Mouse (Mus musculus) urinary bladder, adult 18-20 months (tissue): ENCODE data around the gene Dcp1b.
"Not testable (repeated sequence)": the region's sequence is repeated elsewhere in the genome, so short reads cannot be mapped to it uniquely, and the experiment has no call there.

ENCODE experiments used
- DNase-seq, 2 experiments: peaks; one replicate each; pipeline ENCODE4 v3.0.0; 2022; ENCODE audit warnings: low spot score in 2 of 2, mixed read lengths in 2 of 2

Gene Dcp1b

GRCm38 (mm10) chr6:119194601-119195000, 19.5 kb downstream of the Dcp1b start:
- no peak for DNase-seq

DNA sequence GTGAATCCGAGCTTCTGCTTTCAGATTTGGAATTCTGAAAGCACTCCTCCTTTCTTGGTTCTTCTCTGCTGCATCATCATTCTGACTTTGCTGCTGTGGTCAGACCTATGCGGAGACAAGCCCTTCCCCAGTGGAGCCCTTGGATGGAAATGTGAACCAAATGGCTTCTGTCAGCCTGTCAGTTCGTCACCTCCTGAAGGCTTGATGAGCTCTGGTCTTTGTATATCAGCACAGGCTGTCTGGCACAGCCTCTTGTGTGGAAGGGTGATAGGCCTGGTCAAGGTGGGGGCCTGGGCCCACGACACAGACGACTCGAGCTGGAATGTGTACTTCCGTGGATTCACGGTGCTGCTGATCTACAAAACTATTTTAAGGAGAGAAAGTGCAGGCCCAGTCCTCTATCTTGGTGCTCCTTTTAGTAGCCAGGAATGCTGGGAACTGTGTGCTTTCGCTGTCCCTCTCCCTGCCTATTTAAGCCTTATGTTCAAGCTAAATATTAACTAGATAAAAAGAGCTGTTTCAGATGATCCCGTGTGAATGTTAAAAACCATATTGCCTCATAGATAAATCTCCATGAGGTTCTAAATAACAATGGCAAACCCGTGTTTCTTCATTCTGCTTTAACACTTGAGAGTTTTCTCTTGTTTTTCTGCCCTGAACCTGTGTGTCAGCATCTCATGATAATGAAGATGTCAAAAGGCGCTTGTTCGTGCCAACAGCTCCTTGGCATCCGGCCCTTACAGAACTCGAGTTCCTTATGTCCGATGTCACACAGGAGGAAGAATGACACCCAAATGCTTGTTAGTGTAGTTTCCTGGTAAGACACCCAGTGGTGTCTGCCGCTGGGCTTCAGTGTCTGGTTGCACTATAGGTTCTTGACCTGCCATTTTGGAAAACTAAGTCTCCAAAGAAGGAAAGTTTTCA, 21.6 kb downstream of the Dcp1b start, which contains the start of gene Cacna1c:
Cacna1c (minus strand) TSS at position 37 of the 924 bp plus-strand sequence.
- DNase-seq, result no peak

DNA sequence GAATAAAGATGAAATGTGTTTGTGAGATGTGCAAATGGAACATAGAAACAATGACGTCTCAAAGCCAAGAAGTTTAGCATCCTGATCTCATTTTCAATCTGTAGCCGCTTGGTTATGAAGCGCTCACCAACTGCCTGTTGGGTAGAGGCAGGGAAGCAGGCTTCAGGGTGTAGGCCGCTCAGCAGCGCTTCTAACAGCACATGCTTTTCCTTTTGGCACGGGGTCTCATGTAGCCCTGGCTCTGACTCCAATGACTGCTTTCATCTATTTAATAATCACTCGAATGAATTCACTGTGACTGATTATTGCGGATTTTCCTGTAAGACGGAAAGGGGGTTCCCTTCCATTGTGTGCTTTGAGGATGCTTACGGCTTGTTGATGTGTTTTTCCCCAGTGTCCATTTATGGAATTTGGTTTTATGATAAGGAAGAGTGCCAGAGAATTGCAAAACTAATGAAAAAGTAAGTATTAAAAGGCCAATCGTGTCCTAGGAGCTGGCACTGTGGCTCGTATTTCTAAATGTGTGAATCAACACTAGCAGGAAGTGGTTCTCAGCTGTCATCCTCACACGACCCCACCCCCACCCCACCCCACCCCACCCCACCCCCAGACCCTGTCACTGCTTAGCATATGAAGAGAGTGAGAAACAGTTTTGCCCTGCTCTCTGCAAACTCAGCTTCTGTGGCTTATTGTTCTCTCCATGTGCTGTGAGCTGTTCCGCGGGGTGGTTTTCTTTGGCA, 23.7 kb downstream of the Dcp1b start:
- no peak for DNase-seq

GRCm38 (mm10) chr6:119199274-119199879, 24.3 kb downstream of the Dcp1b start:
- DNase-seq, result no peak

DNA sequence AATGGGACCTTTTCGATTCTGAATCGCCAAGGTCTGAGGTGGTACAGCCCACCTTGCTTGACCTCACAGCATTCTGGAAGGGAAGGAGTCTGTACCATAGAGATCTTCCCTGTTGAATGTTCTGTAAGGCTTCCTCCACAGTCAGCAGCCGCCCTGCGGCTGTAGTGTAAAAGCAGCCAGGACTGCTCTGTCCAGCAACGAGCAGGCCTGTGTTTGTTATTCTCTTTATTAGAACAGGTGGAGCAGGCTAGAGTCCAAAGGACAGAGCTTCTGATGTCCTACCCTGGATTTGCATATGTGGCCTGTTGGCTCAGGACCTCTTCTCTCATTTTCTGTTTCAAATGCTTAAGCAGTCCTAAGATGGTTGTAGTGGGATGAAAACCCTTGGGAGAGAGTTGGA, 25.3 kb downstream of the Dcp1b start:
- DNase-seq, result no peak

DNA sequence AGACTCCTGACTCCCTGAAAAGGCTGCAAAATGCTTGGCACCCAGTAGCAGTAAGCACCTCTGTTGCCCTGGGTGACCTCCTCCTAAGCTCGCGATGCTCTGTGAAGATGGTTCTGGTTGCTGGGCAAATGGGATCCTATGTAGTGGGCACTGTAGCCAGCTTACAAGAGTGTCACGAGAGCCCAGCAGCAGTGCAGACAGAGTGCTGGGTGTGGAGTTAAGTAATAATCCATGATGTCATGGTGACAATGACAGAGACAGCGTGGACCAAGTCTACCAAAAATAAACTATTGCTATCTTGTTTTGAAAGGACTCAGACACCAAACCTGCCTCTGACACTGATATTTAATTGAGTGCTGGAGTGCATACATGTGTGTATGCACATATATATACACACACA, 26.5 kb downstream of the Dcp1b start:
- DNase-seq, result no peak

DNA sequence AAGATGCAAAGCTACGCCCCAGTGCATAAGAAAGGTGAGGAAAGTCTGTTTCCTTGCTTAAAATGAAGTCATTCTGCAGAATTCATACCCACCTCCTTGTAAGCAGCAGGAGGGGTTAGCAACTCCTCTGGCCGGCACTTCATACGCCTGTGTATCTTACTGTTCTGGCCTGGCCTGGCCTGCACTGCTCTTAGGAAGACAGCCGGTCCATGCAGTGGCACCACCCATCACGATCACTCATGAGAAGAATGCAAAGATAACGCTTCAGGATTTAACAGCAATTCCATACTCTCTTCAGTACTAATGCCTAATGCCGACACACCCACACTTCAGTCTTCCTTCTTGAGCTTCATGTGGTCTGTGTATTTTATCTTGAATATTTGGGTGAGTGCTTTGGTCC, 29.2 kb downstream of the Dcp1b start:
- DNase-seq, result no peak

- no peak for DNase-seq
These were observed 29.9 kb downstream of the Dcp1b start for GRCm38 (mm10) chr6:119204915-119205314.

DNA sequence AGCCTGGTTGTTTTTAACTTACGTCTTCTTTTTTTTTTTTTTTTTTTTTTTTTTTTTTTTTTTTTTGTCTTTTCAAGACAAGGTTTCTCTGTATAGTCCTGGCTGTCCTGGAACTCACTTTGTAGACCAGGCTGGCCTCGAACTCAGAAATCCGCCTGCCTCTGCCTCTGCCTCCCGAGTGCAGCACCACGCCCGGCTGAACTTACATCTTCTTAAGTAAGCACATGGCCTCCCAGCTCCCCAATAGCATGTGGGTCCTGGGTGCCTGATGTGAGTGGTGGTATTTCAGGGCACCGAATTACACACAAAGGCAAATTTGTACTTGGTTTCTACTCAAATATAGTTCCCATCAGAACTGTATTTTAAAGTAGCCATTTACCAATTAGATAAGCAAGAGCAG, 31.0 kb downstream of the Dcp1b start:
- not testable (repeated sequence) for DNase-seq

- no peak for DNase-seq
These were observed 38.3 kb downstream of the Dcp1b start for GRCm38 (mm10) chr6:119213375-119213774.

DNA sequence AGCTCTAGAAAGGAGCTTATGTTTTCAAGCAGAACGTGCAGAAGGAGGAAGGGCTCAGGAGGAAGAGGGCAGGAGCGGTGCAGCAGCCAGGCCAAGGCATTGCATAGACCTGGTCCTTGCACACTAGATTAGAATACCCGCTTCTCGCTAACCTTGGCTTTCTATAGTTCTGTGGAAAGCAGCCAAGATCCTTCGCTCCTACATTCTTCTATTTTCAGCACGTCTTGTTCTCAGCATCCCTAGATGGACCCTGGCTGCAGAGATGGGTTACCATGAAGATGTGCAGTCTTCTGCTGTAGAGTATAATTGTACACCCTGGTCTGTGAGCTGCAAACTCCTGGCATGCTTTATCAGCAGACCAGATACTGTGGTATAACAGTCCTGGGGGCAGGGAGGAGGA, 39.1 kb downstream of the Dcp1b start:
- DNase-seq, result no peak

- DNase-seq, result no peak
These were observed 40.1 kb downstream of the Dcp1b start for GRCm38 (mm10) chr6:119215040-119215613.

DNA sequence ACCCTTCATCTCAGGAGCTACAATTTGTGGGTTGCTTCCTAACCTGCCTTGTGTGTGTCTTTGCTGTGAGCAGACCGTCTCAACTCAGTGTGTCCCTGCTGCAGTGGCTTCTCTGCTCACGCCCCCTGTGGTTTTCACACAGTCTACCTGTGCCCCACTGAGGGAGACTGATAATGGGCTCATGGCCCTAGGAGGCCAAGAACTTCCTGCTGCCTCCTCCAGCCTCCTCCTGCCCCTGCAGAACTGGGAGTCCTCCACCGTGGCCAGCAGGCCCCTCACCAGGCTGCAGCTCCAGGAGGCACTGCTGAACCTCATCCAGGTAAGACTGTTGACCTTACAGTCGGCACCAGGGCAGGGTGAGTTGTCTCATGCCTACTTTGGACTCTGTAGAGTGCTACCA, 42.6 kb downstream of the Dcp1b start:
- no peak for DNase-seq

GRCm38 (mm10) chr6:119218591-119218990, 43.5 kb downstream of the Dcp1b start:
- DNase-seq, result no peak

DNA sequence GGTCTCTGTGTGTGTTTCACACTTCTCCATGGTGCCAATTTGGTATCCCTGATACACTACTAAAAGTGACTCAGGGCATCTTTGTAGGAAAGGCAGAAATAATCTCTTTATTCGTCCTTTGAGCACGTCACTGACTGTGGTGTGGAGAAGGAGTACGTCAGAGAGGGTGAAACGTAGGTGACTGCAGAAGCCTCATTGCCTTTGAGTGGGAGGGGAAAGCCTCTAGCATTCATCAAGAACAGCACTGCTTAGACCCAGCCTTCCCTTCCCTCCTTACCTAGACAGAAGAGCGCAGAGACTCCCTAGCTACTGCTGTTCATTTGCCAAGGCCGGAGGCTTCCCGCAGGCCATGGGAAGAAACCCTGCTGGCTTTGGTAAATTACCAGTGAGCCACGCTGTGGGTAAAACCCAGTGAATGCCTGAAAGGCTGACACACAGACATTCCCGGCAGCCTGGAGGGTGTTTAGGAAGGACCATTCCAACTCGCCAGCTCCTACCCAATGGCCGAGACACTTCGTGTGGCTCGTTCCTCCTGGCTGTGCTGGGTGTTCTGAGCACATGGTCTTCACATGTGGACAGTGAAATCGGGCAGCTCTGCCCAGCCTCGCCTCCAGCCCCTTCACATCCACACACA, 44.3 kb downstream of the Dcp1b start:
- DNase-seq, result no peak

DNA sequence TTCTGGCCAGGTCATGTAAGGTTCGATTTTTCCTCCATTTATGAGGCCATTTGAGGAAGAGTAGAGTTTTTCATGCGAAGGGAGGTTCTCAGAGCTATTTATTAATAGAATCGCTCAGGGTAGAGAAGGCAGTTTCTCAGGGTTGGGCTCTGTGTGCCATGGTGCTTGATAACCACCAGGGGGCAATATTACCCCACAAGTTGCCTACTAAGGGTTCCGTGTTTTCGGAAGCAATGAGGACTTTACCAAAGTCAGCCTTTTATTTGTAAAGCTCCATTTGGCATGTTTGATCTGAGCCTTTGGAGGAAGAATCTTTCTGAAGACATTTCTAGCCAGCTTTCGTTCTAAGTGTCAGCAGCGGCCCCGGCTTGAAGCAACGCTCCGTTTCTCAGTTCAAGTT, 45.2 kb downstream of the Dcp1b start:
- peak in 1 of 2 experiments; percentile 36 for DNase-seq

GRCm38 (mm10) chr6:119224451-119225195, 49.6 kb downstream of the Dcp1b start:
- no peak for DNase-seq

- no peak for DNase-seq
These were observed 50.2 kb downstream of the Dcp1b start for GRCm38 (mm10) chr6:119225226-119225625.

DNA sequence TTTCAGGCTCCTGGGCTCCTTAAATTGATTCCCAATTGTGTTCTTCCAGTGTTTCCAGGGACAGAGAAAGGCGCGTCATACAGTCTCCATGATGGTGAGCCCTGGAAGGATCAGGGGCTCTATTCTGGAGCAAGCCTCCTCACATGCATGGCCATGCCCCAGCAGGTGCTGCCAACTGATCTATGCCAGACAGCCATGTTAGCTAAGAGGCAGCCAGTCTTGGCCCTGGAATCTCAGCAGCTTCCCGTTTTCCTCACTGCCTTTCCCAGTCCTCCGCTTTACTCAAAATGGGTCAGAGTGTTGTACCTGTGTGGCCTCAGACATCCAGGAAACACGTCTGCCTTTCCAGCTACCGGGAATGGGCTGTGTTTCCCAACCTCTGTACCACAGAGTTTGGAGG, 50.7 kb downstream of the Dcp1b start:
- no peak for DNase-seq

- DNase-seq, result no peak
These were observed 51.9 kb downstream of the Dcp1b start for GRCm38 (mm10) chr6:119227001-119227400.
